Mouse (Mus musculus) CD8-positive naive resting alpha-beta T cell, adult 57 days (primary cell): ENCODE measurements around the gene Atp6v0c. TPM values are rescaled to one million over a fixed set of nuclear protein-coding genes. Genes with fewer than 3 reads are reported as not detected.

Experiments
- total RNA-seq: library from RNA; stranded (reverse); gene quantifications from one replicate; pipeline ENCODE4 v1.2.4, GENCODE M21; 2023

Gene Atp6v0c
- 183 TPM for total RNA-seq

DNA sequence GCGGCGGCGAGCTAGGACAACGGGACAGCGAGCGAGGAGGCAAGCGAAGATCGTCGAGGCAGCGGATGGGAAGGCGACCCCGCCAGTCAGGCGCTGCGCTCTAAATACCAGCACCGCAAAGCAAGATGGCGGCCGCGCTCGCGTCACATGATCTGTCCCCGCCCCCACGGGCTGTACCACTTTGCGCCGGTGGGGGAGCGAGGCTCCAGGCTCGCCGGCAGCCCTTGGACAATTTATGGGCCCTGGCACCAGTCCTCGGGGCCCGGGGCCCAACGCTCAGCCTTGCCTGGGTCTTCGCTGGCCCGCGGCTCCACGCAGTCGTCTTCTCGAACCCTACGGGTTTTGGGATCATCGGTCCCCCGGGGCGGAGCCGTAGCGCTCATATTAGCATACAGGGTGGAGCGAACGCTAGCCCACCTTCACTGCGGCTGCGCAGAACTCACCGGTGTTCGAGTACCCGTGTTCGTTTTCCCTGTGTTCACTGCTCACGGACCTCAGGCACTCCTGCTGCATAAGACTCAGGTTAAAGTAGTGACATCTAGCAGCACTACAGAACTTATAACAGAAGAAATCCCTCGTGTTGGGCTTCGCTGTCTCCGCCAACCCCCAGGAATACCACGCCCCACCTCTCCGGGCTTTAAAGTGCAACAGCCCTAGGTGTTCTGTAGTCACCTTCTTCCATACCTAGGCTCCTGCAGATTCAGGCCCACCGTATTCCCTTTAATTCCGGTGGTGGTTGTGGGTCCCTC lies at the start of gene Atp6v0c:
Atp6v0c (minus strand) TSS at position 386 of the 749 bp plus-strand sequence.

GRCm38 (mm10) chr17:24209043-24209915 lies 39.8 kb upstream of the Atp6v0c start, which contains the start of gene Ntn3:
TSS of gene Ntn3 (minus strand) at chr17:24209531.

DNA sequence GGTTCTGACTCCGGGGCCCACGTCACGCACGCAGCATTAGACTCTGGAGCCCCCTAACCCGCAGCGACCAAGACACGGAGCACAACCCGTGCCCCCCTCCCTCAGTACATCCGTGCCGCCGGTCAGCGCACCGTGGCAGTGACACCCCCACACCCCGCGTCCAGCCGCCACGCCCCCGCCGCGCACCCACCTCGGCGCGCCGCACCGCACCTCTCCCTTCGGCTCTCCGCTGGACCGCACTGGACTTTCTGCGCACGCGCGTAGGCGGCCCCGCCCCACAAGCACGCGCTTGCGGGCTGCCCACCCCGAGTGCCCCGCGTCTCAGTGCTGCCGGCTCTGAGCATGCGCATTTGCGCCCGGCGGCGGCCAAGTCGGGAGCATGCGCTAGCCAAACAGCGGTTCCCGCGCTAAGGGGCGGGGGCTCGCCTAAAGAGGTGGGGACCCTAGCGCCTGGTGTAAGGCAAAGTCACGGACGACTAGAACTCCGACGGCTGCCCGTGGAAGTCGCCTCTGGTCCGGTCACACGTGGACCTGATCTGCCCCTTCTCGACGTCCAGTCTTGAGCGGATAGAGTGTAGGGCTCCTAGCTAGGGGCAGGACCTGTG lies 35.9 kb upstream of the Atp6v0c start, which contains the start of gene Tbc1d24:
Tbc1d24 (minus strand) TSS at position 279 of the 605 bp plus-strand sequence.

GRCm38 (mm10) chr17:24163176-24163962 lies 6.1 kb downstream of the Atp6v0c start, which contains the start of gene Amdhd2:
TSS of gene Amdhd2 (minus strand) at chr17:24163766.

GRCm38 (mm10) chr17:24150824-24151223 lies 18.7 kb downstream of the Atp6v0c start, which contains the start of gene Pdpk1:
TSS of gene Pdpk1 (minus strand) at chr17:24150924.

Other genes with a start within 250 kb of the Atp6v0c start
- gene Sbp, start 228.0 kb downstream of the Atp6v0c start, total RNA-seq: not detected
- gene Sbpl, start 214.4 kb downstream of the Atp6v0c start, total RNA-seq: not detected
- 3.3 TPM for gene Prss30, start 189.1 kb downstream of the Atp6v0c start, total RNA-seq
- gene Prss22, start 171.6 kb downstream of the Atp6v0c start, total RNA-seq: not detected
- not detected for gene Prss27, start 131.6 kb downstream of the Atp6v0c start, total RNA-seq
- 29.3 TPM for gene Kctd5, start 96.2 kb downstream of the Atp6v0c start, total RNA-seq
- 80.3 TPM for gene Pdpk1, start 18.8 kb downstream of the Atp6v0c start, total RNA-seq
- 27.2 TPM for gene Amdhd2, start 5.9 kb downstream of the Atp6v0c start, total RNA-seq
- gene Tbc1d24, start 35.9 kb upstream of the Atp6v0c start, total RNA-seq: 0.46 TPM
- not detected for gene Ntn3, start 39.8 kb upstream of the Atp6v0c start, total RNA-seq
- gene Tedc2, start 51.1 kb upstream of the Atp6v0c start, total RNA-seq: 7.6 TPM
- 5.2 TPM for gene Ccnf, start 81.8 kb upstream of the Atp6v0c start, total RNA-seq
- 0.12 TPM for gene Abca17, start 181.4 kb upstream of the Atp6v0c start, total RNA-seq
- 49.1 TPM for gene Abca3, start 182.2 kb upstream of the Atp6v0c start, total RNA-seq
- 150 TPM for gene Rnps1, start 244.9 kb upstream of the Atp6v0c start, total RNA-seq